Mouse (Mus musculus) stomach, postnatal 0 days (tissue): Measurements from ENCODE around the gene Ly6g6e. TPM values are rescaled to one million over a fixed set of nuclear protein-coding genes. Genes with fewer than 3 reads are reported as not detected.

Experiments used
- ATAC-seq: fragments of 200-750 bp; cut with Nextera tagmentation; 2 replicates; pipeline ENCODE4 v1.8.0; 2017; ENCODE audit not compliant: low FRiP score, low TSS enrichment
- DNase-seq: peaks from one replicate; pipeline ENCODE4 v3.0.0-alpha.2; 2016; ENCODE audit warnings: low spot score
- H3K27ac ChIP-seq: fragments of 300-500 bp; sonication (generic); replicated peaks from 2 replicates; pipeline ENCODE4 v1.5.1; 2014; ENCODE audit warnings: mild to moderate bottlenecking, control low read depth
- H3K27me3 ChIP-seq: fragments of 300-500 bp; sonication (generic); 2 replicates; pipeline ENCODE4 v1.6.1; 2014; ENCODE audit warnings: low read length; ENCODE audit not compliant: control insufficient read depth, insufficient read depth
- H3K36me3 ChIP-seq: fragments of 300-500 bp; sonication (generic); 2 replicates; pipeline ENCODE4 v1.6.1; 2014; ENCODE audit warnings: low read length, mixed read lengths; ENCODE audit not compliant: control insufficient read depth, insufficient read depth
- H3K4me1 ChIP-seq: fragments of 300-500 bp; sonication (generic); replicated peaks from 2 replicates; pipeline ENCODE4 v1.6.1; 2014; ENCODE audit warnings: antibody characterized with exemption; ENCODE audit not compliant: control insufficient read depth, insufficient read depth
- H3K4me2 ChIP-seq: fragments of 300-500 bp; sonication (generic); replicated peaks from 2 replicates; pipeline ENCODE4 v1.6.1; 2014; ENCODE audit warnings: low read depth, mild to moderate bottlenecking, control low read depth, moderate library complexity
- H3K4me3 ChIP-seq: fragments of 300-500 bp; sonication (generic); 2 replicates; pipeline ENCODE4 v1.5.1; 2014; ENCODE audit warnings: low read depth, low read length, control low read depth
- H3K9ac ChIP-seq: fragments of 300-500 bp; sonication (generic); 2 replicates; pipeline ENCODE4 v1.6.1; 2014; ENCODE audit warnings: mild to moderate bottlenecking, low read length, control low read depth, mixed read lengths
- H3K9me3 ChIP-seq: fragments of 300-500 bp; sonication (generic); 2 replicates; pipeline ENCODE4 v1.6.1; 2016; ENCODE audit warnings: low read length; ENCODE audit not compliant: control insufficient read depth
- CTCF ChIP-seq: IDR thresholded peaks from 2 replicates; pipeline ENCODE4 v1.5.1; 2016; ENCODE audit warnings: antibody characterized with exemption, low read depth, mild to moderate bottlenecking, moderate library complexity
- EP300 ChIP-seq: optimal IDR thresholded peaks from 2 replicates; pipeline ENCODE3; 2016; ENCODE audit warnings: antibody characterized with exemption
- WGBS: fragments of 180-500 bp; shearing (Covaris S2); extraction: QIAGEN DNeasy Blood & Tissue Kit; methylation state at CpG from one replicate; pipeline ENCODE4 v1.1.7; 2014; 5-methylcytosine and 5-hydroxymethylcytosine counted together
- polyA plus RNA-seq: library from polyadenylated mRNA; unstranded; fragments of >200 nt; fragmentation: Nextera tagmentation; extraction: Ambion mirVana; gene quantifications from 2 replicates; pipeline ENCODE4 v1.2.1, GENCODE M21; 2015

Ly6g6e gene
- polyA plus RNA-seq, 1 experiment from 2014 or later, result 109 TPM

DNA sequence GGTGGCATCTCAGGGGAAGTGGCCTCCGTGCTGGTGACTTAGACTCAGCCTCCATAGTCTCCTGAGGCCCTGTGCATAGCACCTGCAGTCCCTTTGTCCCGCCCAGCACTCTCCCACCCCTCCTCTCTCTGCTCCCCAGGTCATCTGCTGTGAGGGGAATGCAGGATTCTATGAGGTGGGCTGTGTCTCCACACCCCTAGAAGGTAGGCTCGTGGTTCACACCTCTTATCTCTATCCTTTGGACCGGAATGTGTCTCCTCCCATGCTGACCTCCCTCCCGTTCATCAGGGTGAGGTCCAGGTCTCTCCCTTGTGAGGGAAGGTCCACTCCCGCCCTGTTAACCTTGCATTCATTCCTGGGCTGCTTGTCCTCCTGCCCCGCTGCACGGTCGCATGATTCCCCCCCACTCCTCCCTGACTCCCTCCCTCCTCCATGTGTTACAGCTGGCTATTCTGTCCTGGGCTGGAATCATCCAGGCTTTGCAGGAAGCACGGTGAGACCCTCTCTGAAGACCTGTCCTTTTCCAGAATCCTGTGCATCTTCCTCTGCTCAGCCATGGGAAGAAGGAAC, 23.6 kb downstream of the Ly6g6e start:
- WGBS, result 51% methylated on average over 10 of the region's 10 CpGs
- DNase-seq, result no peak
- no peaks in the 10 kb centered on the region for H3K9me3 ChIP-seq
- no peak overlapping the region for H3K27ac ChIP-seq
- H3K27me3 ChIP-seq, result no peaks in the 10 kb centered on the region
- H3K4me2 ChIP-seq, result no peak overlapping the region
- no peak overlapping the region for H3K9ac ChIP-seq
- no peak for ATAC-seq
- H3K36me3 ChIP-seq, result peaks cover 29% of the 10 kb centered on the region
- no peaks in the 10 kb centered on the region for H3K4me1 ChIP-seq
- TF ChIP-seq EP300, result no peak
- TF ChIP-seq CTCF, result no peak
- H3K4me3 ChIP-seq, result no peak overlapping the region

GRCm38 (mm10) chr17:35101161-35101560, 24.5 kb downstream of the Ly6g6e start:
- H3K4me2 ChIP-seq, result no peak overlapping the region
- 89% methylated on average over 11 of the region's 11 CpGs for WGBS
- no peak overlapping the region for H3K9ac ChIP-seq
- no peak overlapping the region for H3K4me3 ChIP-seq
- H3K27me3 ChIP-seq, result no peaks in the 10 kb centered on the region
- TF ChIP-seq EP300, result no peak
- no peak for TF ChIP-seq CTCF
- H3K9me3 ChIP-seq, result no peaks in the 10 kb centered on the region
- H3K27ac ChIP-seq, result no peak overlapping the region
- H3K4me1 ChIP-seq, result no peaks in the 10 kb centered on the region
- no peak for ATAC-seq
- DNase-seq, result no peak
- peaks cover 28% of the 10 kb centered on the region for H3K36me3 ChIP-seq

DNA sequence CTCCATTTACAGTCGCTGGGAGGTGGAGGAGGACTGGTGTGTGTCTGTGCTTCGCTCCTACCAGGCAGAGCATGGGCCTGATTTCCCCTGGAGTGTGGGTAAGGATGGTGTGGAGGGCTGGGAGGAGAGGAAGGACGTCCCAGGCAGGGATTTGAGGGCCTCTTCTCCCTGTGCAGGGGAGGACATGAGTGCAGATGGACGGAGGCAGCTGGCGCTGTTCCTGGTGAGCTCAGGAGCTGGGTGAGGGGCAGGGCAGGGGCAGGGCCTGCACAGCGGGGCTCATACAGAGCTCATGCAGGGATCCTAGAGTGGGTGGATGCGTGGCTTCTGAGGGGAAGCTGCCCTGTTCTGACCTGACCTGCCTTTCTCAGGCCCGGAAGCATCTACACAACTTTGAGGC, 25.6 kb downstream of the Ly6g6e start:
- Histone ChIP-seq H3K4me1 (no peaks in the 10 kb centered on the region), H3K9ac (no peak overlapping the region), H3K4me2 (no peak overlapping the region), H3K36me3 (peaks cover 24% of the 10 kb centered on the region), H3K27ac (no peak overlapping the region), H3K4me3 (no peak overlapping the region), H3K9me3 (no peaks in the 10 kb centered on the region), H3K27me3 (no peaks in the 10 kb centered on the region)
- WGBS, result 76% methylated on average over 8 of the region's 8 CpGs
- no peak for ATAC-seq
- DNase-seq, result no peak
- TF ChIP-seq CTCF (no peak), EP300 (no peak)

- DNase-seq, result no peak
- Histone ChIP-seq H3K4me2 (no peak overlapping the region), H3K4me3 (no peak overlapping the region), H3K27ac (no peak overlapping the region), H3K9ac (no peak overlapping the region), H3K4me1 (no peaks in the 10 kb centered on the region), H3K36me3 (peaks cover 21% of the 10 kb centered on the region), H3K9me3 (no peaks in the 10 kb centered on the region), H3K27me3 (no peaks in the 10 kb centered on the region)
- TF ChIP-seq EP300 (no peak), CTCF (no peak)
- WGBS, result 54% methylated on average over 6 of the region's 6 CpGs
- no peak for ATAC-seq
These were observed 26.6 kb downstream of the Ly6g6e start for GRCm38 (mm10) chr17:35103221-35103690.

- H3K27me3 ChIP-seq, result no peaks in the 10 kb centered on the region
- H3K4me3 ChIP-seq, result no peak overlapping the region
- no peak overlapping the region for H3K27ac ChIP-seq
- no peaks in the 10 kb centered on the region for H3K4me1 ChIP-seq
- H3K36me3 ChIP-seq, result peaks cover 20% of the 10 kb centered on the region
- H3K9ac ChIP-seq, result no peak overlapping the region
- DNase-seq (no peak), ATAC-seq (no peak)
- TF ChIP-seq EP300 (no peak), CTCF (no peak)
- H3K9me3 ChIP-seq, result no peaks in the 10 kb centered on the region
- 92% methylated on average over 7 of the region's 7 CpGs for WGBS
- no peak overlapping the region for H3K4me2 ChIP-seq
These were observed 27.4 kb downstream of the Ly6g6e start for GRCm38 (mm10) chr17:35104079-35104478.

DNA sequence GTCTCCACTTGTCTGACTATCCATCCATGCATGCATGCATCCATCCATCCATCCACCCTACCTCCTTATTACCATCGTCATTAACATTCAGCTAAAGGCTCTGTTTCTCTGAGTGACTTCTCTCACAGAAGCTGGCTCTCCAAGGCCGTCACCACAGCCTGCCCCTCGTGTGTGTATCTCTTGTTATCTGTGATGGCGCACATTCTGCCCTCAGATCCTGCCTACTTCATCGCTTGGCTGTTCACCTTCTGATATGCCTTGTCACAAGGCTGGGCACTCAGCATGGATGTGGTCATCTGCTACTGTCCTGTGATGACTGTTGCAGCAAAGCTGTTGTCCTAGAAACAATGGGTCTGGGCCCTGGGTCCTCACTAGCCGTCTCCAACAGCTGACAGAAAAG, 28.1 kb downstream of the Ly6g6e start:
- ATAC-seq, result no peak

More for the DNA sequence above, 28.1 kb downstream of the Ly6g6e start:
- no peaks in the 10 kb centered on the region for H3K27me3 ChIP-seq
- no peaks in the 10 kb centered on the region for H3K9me3 ChIP-seq
- DNase-seq, result no peak
- H3K4me2 ChIP-seq, result no peak overlapping the region
- no peak overlapping the region for H3K9ac ChIP-seq
- no peak overlapping the region for H3K27ac ChIP-seq
- H3K36me3 ChIP-seq, result peaks cover 20% of the 10 kb centered on the region
- no peak overlapping the region for H3K4me3 ChIP-seq
- H3K4me1 ChIP-seq, result no peaks in the 10 kb centered on the region
- no peak for TF ChIP-seq EP300
- TF ChIP-seq CTCF, result no peak
- WGBS, result 73% methylated on average over 6 of the region's 6 CpGs
